Mouse (Mus musculus): ENCODE measurements around the gene Il13. TPM values are rescaled to one million over a fixed set of nuclear protein-coding genes. Genes with fewer than 3 reads are reported as not detected.

The Il13 gene
- total and polyA plus RNA-seq, 3 experiments, result not detected

GRCm38 (mm10) chr11:53621582-53622439 lies 12.7 kb downstream of the Il13 start:
- Histone ChIP-seq H3K9ac (ENCODE audit: control insufficient read depth, low read depth, low read length, poor library complexity, severe bottlenecking) (no peak overlapping the region), H3K27me3 (ENCODE audit: control insufficient read depth in 1 of 2, insufficient read depth in 2 of 2, low read length in 2 of 2) (no peaks in the 10 kb centered on the region), H3K36me3 (ENCODE audit: control insufficient read depth in 1 of 2, insufficient read depth in 2 of 2, low read length in 2 of 2) (peaks cover 0 to 73% of the 10 kb centered on the region in 2 experiments; a peak in 2 of 4 replicates), H3K79me2 (ENCODE audit: control insufficient read depth, insufficient read depth, low read length, poor library complexity) (peaks cover 2% of the 10 kb centered on the region; the same call in 1 of the 2 replicates), H3K9me3 (replicated peaks; ENCODE audit: insufficient read depth, low read length) (no peaks in the 10 kb centered on the region), H3K27ac (ENCODE audit: control insufficient read depth, low read depth, low read length) (peak overlapping the region; percentile 23), H3K4me3 (ENCODE audit: control insufficient read depth in 1 of 2, insufficient read depth in 1 of 2, low read depth in 2 of 2, low read length in 2 of 2) (no peak overlapping the region), H3K4me1 (ENCODE audit: control insufficient read depth in 1 of 2, insufficient read depth in 2 of 2, low read length in 2 of 2) (peaks cover 70 to 81% of the 10 kb centered on the region in 2 experiments)
- TF ChIP-seq ZKSCAN1 (IDR thresholded peaks at IDR 0.05; ENCODE audit: low read depth, low read length) (0 out of 2 replicates have a peak, but pooled peaks have one; percentile 61), UBTF (IDR thresholded peaks at IDR 0.05; ENCODE audit: borderline replicate concordance, insufficient read depth, low read depth, low read length) (no peak), POLR2AphosphoS5 (IDR thresholded peaks at IDR 0.05; ENCODE audit: borderline replicate concordance, low read depth, low read length) (no peak)
- no peak for DNase-seq (ENCODE audit: low read depth, low spot score)

GRCm38 (mm10) chr11:53620094-53620493 lies 14.4 kb downstream of the Il13 start:
- peaks cover 18% of the 10 kb centered on the region for H3K79me2 ChIP-seq (ENCODE audit: control insufficient read depth, insufficient read depth, low read length, poor library complexity)
- H3K36me3 ChIP-seq (ENCODE audit: control insufficient read depth in 1 of 2, insufficient read depth in 2 of 2, low read length in 2 of 2), result peaks cover 0 to 61% of the 10 kb centered on the region in 2 experiments; a peak in 2 of 4 replicates
- peak overlapping the region; percentile 77 for H3K27ac ChIP-seq (ENCODE audit: control insufficient read depth, low read depth, low read length)
- H3K9ac ChIP-seq (ENCODE audit: control insufficient read depth, low read depth, low read length, poor library complexity, severe bottlenecking), result no peak overlapping the region
- H3K4me3 ChIP-seq (ENCODE audit: control insufficient read depth in 1 of 2, insufficient read depth in 1 of 2, low read depth in 2 of 2, low read length in 2 of 2), result no peak overlapping the region; a peak in 1 of 4 replicates
- peak; percentile 88 for DNase-seq (ENCODE audit: low read depth, low spot score)
- peaks cover 54 to 71% of the 10 kb centered on the region in 2 experiments for H3K4me1 ChIP-seq (ENCODE audit: control insufficient read depth in 1 of 2, insufficient read depth in 2 of 2, low read length in 2 of 2)
- no peaks in the 10 kb centered on the region for H3K9me3 ChIP-seq (replicated peaks; ENCODE audit: insufficient read depth, low read length)
- H3K27me3 ChIP-seq (ENCODE audit: control insufficient read depth in 1 of 2, insufficient read depth in 2 of 2, low read length in 2 of 2), result no peaks in the 10 kb centered on the region
- no peak for TF ChIP-seq ZMIZ1 (IDR thresholded peaks at IDR 0.05; ENCODE audit: low read depth, low read length)
- TF ChIP-seq GATA1 (IDR thresholded peaks at IDR 0.05; ENCODE audit: low read depth, low read length), result peak; percentile 55; the same call in 1 of the 2 replicates
- TF ChIP-seq E2F4 (IDR thresholded peaks at IDR 0.05; ENCODE audit: borderline replicate concordance, low read depth, low read length), result no peak
- TF ChIP-seq SMC3 (IDR thresholded peaks at IDR 0.05; ENCODE audit: low read depth, low read length), result no peak
- no peak for TF ChIP-seq NRF1 (IDR thresholded peaks at IDR 0.05; ENCODE audit: insufficient read depth, low read depth, low read length, poor library complexity, severe bottlenecking)
- TF ChIP-seq USF2 (IDR thresholded peaks at IDR 0.05; ENCODE audit: borderline replicate concordance in 1 of 2, insufficient read depth in 1 of 2, low read depth in 1 of 2, low read length in 2 of 2), result no peak
- TF ChIP-seq MAFK (IDR thresholded peaks at IDR 0.05; ENCODE audit: borderline replicate concordance, low read depth, low read length), result no peak
- no peak for TF ChIP-seq POLR2AphosphoS5 (IDR thresholded peaks at IDR 0.05; ENCODE audit: borderline replicate concordance, low read depth, low read length)
- peak; percentile 19 to 63; a peak in 3 of 4 replicates for TF ChIP-seq EP300 (IDR thresholded peaks at IDR 0.05; ENCODE audit: low read depth in 1 of 2, low read length in 2 of 2)
- TF ChIP-seq NELFE (IDR thresholded peaks at IDR 0.05; ENCODE audit: low read depth, low read length), result no peak
- peak; percentile 48; the same call in 1 of the 2 replicates for TF ChIP-seq MXI1 (IDR thresholded peaks at IDR 0.05; ENCODE audit: low read depth, low read length)
- no peak for TF ChIP-seq JUND (IDR thresholded peaks at IDR 0.05; ENCODE audit: low read depth, low read length)
- 0 out of 2 replicates have a peak, but pooled peaks have one; percentile 30 for TF ChIP-seq HCFC1 (IDR thresholded peaks at IDR 0.05; ENCODE audit: low read depth, low read length)
- no peak for TF ChIP-seq MAX (IDR thresholded peaks at IDR 0.05; ENCODE audit: low read length)
- no peak for TF ChIP-seq CHD2 (IDR thresholded peaks at IDR 0.05; ENCODE audit: low read length)
- no peak for TF ChIP-seq POLR2A (IDR thresholded peaks at IDR 0.05; ENCODE audit: control insufficient read depth in 1 of 2, insufficient read depth in 1 of 2, low read depth in 1 of 2, low read length in 2 of 2, poor library complexity in 1 of 2)
- no peak for TF ChIP-seq ZKSCAN1 (IDR thresholded peaks at IDR 0.05; ENCODE audit: low read depth, low read length)
- no peak for TF ChIP-seq USF1 (IDR thresholded peaks at IDR 0.05; ENCODE audit: low read depth, low read length)
- peak; percentile 54; the same call in 1 of the 2 replicates for TF ChIP-seq ETS1 (IDR thresholded peaks at IDR 0.05; ENCODE audit: low read depth, low read length)
- no peak for TF ChIP-seq MEF2A (IDR thresholded peaks at IDR 0.05; ENCODE audit: extremely low read depth, insufficient replicate concordance, low read depth, low read length, poor library complexity, severe bottlenecking)
- no peak for TF ChIP-seq RAD21 (IDR thresholded peaks at IDR 0.05; ENCODE audit: low read depth, low read length)
- no peak for TF ChIP-seq CTCF (IDR thresholded peaks at IDR 0.05 in 2 of 3, conservative IDR thresholded peaks at IDR 0.05 in 1 of 3; ENCODE audit: control insufficient read depth in 1 of 3, insufficient read depth in 1 of 3, low read depth in 2 of 3, low read length in 3 of 3, poor library complexity in 1 of 3, severe bottlenecking in 1 of 3)
- no peak for TF ChIP-seq MAZ (IDR thresholded peaks at IDR 0.05; ENCODE audit: low read depth, low read length)
- TF ChIP-seq CHD1 (IDR thresholded peaks at IDR 0.05; ENCODE audit: low read depth, low read length), result no peak
- TF ChIP-seq KAT2A (conservative IDR thresholded peaks at IDR 0.05; ENCODE audit: low read depth, low read length), result no peak; the same call in 1 of the 2 replicates
- 0 out of 2 replicates have a peak, but pooled peaks have one; percentile 29 for TF ChIP-seq MYC (IDR thresholded peaks at IDR 0.05; ENCODE audit: low read depth, low read length)
- TF ChIP-seq POLR2AphosphoS2 (IDR thresholded peaks at IDR 0.05; ENCODE audit: low read length), result no peak
